Mouse (Mus musculus) R1 (cell line): ENCODE data around the gene Clec4a2.
"Not testable (repeated sequence)": the region's sequence is repeated elsewhere in the genome, so short reads cannot be mapped to it uniquely, and the experiment has no call there.

Source experiments
- DNase-seq: peaks from one replicate; pipeline ENCODE4 v3.0.0-alpha.2; 2018; ENCODE audit warnings: low read depth, low spot score

The Clec4a2 gene

DNA sequence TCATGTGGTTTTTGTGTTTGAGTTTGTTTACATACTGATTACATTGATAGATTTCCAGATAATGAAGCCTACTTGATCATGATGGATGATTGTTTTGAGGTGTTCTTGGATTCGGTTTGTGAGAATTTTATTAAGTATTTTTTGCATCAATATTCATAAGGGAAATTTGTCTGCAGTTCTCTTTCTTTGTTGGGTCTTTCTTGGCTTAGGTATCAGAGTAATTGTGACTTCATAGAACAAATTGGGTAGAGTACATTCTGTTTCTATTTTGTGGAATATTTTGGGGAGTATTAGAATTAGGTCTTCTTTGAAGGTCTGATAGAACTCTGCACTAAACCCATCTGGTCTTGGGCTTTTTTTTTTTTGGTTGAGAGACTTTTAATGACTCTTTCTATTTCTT lies at the start of gene Clec4a2:
Clec4a2 (plus strand) TSS at position 301 of the 400 bp plus-strand sequence.
- not testable (repeated sequence) for DNase-seq

DNA sequence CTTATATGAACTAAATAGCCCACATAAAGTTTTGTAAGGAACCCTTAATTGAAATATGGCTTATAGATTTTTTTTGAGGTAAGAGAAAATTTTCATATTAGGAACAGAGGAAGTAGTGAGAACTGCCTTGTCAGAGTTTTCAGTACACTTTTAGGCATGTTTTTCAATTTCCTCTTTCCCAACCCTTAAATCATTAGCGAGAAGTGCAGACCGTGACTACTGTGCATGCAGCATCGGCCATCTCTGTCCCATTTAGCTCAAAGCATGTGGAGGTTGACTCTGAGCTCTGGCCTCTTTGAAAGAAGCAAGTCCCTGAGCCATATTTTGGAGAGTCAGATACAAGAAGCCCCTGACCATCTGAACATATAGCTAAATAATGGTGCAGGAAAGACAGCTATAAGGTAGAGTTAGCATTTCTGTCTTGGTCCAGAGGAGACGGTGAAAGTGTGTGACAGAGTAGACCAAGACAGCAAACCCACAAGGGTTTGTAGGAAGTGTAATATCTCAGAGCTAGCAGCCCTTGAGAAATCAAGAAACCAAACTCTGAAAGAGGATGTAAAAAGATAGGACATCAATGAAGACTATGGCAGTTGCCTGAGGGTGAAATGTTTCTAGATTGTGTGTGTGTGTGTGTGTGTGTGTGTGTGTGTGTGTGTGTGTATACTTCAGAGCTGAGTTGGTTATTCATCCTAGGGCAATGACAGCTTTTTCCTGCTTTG lies 10.9 kb upstream of the Clec4a2 start:
- no peak for DNase-seq

- DNase-seq: no peak
These were observed 17.0 kb downstream of the Clec4a2 start for GRCm38 (mm10) chr6:123123195-123123594.

DNA sequence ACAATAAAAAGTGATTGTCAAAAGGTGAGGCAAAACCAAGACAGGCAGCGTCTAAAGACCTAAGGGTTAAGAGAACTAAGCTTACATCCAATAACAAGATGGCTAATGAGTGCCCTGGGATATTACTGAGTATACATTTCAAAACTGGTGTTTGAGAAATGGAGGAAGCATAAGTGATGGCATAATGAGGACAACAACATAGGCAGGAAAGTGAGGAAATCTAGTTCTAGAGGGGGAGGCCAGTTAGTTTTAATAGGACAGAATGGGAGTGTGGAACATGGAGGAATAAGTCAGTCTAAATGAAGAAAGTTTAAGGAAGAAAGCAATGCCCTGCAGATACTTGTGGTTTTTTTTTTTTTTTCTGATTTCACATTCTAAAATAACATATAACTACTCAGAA lies 20.9 kb downstream of the Clec4a2 start:
- no peak for DNase-seq

DNA sequence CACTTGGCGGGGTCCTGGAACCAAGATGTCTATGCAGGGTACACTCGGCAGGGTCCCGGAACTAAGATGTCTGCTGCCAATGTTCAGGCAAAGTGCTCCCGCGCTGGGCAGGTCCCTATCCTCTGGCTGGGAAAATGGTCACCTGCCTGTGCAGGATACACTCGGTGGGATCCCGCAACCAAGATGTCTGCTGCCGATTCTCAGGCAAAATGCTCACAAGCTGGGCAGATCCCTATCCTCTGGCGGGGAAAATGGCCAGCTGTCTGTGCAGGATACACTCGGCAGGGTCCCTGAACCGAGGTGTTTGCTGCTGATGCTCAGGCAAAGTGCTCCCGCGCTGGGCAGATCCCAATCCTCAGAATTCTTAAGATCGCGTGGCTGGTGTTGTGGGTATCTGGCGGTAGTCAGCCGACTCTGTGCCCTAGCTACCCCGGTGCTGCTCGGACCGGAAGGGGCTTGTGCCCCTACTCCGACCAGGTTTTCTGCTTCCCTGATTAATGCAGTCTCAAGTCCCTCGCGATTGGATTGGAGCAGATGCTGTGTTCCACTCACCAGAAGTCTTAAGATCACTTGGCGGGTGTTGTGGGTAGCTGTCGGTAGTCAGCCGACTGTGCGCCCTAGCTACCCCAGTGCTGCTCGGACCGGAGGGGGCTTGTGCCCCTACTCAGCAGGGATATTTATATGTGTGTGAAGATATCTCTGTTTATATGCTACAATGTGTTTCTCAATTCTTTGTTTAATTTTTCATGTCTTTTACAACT lies 31.7 kb downstream of the Clec4a2 start:
- DNase-seq: peak; percentile 64

DNA sequence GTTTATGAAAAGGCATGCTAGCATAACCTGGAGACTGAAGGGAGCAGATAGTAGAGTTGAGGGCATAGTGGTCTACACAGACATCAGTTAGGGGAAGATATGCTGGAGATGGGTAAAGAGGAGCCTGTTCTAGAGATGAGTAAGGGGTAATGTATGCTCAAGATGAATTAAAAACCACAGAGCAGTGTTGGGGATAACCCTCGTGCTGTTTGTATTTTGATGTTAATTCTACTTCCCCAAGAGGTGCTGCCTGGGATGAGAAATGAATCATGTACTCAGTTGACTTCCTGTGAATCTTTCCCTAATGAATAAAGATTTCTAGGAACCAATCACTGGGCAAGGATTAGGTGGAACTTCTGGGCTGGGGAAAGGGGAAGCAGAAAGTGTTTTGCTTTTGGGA lies 63.9 kb downstream of the Clec4a2 start:
- no peak for DNase-seq

DNA sequence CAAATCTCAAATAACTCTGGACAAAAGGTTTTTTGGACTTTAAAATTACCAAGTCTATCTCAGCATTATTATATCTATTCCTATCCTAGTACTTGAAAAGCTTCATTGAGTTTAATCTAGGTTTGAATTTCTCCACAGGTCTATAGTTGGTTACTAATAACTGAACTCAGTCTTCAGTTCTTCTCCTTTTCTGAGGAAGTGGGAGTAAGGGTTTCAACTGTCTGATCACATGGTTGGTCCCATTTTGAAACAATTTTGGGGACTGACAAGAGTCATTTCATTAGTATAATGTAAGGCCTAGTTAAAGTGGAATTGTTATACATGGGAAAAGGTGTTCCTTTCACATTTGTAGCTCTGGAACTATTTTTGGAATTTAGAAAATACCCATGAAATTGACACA lies 64.8 kb downstream of the Clec4a2 start:
- no peak for DNase-seq

DNA sequence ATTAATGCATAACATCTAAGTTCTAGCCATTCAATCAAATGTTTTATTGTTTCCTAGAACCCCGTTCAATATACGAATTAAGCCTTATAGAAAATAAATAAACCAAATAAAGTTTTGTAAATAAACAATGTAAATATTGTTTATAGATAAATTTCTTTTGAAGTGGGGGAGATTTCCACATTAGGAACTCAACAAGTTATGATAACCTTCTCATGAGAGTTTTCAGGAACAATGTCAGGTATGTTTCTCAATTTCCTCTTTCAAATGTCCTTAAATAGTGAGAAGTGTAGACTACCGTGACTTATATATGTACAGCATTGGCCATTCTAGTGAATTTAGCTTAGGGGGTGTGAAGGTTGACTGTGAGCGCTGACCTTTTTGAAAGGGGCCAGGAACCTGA lies 66.4 kb downstream of the Clec4a2 start, which contains the start of gene Clec4b2:
Clec4b2 (plus strand) TSS at position 301 of the 400 bp plus-strand sequence.
- no peak for DNase-seq

GRCm38 (mm10) chr6:123175549-123175948 lies 69.3 kb downstream of the Clec4a2 start:
- no peak for DNase-seq

GRCm38 (mm10) chr6:123184862-123185261 lies 78.6 kb downstream of the Clec4a2 start:
- peak; percentile 34 for DNase-seq
